Mouse (Mus musculus): ENCODE data around the gene Dact2.

- TF ChIP-seq POLR2A (IDR thresholded peaks at IDR 0.05; ENCODE audit: low read depth, low read length) (no peak), MEF2A (IDR thresholded peaks at IDR 0.05; ENCODE audit: borderline replicate concordance, low read depth, low read length) (no peak), NELFE (IDR thresholded peaks at IDR 0.05; ENCODE audit: low read depth, low read length) (no peak), BHLHE40 (IDR thresholded peaks at IDR 0.05; ENCODE audit: low read depth, low read length) (no peak), MYC (IDR thresholded peaks at IDR 0.05; ENCODE audit: low read depth, low read length) (no peak)
Observed at GRCm38 (mm10) chr17:14207093-14207561, 3.0 kb upstream of the Dact2 start.

Data from CH12.LX (cell line).